Mouse (Mus musculus) monocyte, adult 2 months (primary cell): ENCODE data around the gene Gemin6.
"Not testable (repeated sequence)": the region's sequence is repeated elsewhere in the genome, so short reads cannot be mapped to it uniquely, and the experiment has no call there.

Source experiments
- DNase-seq, 2 experiments: peaks; one replicate each; pipeline ENCODE4 v3.0.0; 2022; ENCODE audit warnings: low spot score in 2 of 2, low read depth in 1 of 2

Gene Gemin6

DNA sequence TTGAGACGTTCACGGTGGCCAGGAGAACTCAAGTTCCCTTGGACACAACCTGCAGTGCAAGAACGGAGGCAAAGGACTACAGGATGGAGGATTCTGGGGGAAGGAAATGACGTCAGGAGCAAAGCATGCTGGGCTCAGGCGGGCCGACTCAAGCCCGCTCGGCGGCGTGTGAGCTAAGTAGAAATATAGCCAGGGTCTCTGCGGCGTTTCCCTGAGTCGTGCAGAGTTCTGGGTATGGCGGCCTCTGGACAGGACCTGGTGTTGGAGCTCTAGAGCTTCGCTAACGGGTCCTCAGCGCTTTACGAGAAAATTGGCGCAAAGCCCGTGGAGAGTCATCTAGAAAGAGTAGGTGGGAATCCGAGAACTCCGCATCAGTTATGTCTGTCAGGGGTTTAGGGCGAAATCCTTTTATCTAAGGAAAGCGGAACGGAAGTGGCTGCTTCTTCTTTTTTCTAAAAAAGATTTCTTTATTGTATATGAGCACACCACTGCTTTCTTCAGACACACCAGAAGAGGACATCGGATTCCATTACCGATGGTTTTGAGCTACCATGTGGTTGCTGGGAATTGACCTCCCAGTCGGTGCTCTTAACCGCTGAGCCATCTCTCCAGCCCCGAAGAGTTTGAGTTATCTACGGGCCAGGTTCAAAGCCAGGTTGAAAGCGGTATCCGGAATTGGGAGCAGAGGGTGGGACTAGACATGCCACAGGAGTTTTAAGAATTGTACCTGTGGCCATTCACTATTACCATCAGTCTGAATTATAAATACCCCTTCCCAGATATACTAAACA lies at the start of gene Gemin6:
TSS of gene Gemin6 (plus strand) at position 116 of the 791 bp plus-strand sequence.
- DNase-seq = peak; percentile 44 to 46

DNA sequence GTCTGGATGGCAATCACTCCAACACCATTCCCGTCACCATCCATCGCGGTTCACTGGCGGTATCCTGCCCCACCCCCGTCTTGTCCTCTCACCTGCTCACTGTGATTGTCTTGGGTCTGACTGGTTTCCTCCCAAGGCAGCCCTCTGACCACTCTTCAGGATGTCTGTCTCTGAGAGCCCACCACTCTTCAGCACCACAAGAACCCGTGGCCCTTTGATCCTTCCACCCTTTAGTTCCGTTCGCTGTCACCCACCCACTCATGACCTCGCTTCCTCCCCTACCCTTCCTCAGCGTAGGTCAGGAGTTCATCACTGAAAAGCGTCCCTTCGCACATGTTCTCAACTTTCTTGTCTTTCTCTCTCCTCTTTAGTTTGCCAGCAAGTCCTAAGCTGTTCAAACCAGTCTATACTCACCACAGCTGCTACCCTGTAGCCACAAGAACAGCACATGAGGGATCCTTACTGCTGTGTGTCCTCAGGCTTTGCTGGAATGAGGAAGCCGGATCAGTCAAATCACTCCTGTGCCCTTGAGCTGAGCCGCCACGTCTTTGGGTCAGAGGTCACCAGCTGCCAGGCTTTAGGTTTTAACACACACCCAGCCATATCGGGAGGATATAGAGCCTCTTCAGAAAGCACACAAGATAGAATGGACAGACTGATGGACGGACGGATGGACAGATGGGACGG lies 49.4 kb upstream of the Gemin6 start:
- DNase-seq = peak in 1 of 2 experiments; percentile 23

DNA sequence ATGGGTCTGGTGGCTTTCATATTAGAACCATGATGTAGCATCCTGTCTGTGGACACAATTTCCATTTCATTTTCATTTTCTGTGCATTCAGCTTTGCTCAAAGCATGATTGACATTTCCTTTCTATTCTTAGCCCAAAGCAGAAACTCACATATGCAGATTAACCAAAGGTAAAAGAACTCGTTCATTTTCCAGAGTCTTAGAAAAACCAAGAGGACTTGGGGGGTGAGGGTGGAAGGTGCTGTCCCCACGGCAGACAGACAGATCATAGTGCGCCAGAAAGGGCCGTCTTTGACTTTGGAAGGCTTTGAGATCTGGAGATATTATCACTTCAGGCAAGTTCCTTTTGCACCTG lies 48.9 kb upstream of the Gemin6 start:
- no peak for DNase-seq

- no peak for DNase-seq
These were observed 48.3 kb upstream of the Gemin6 start for GRCm38 (mm10) chr17:80175966-80176365.

GRCm38 (mm10) chr17:80178846-80179245 lies 45.4 kb upstream of the Gemin6 start:
- not testable (repeated sequence) for DNase-seq

- DNase-seq = peak; percentile 32 to 33
These were observed 44.3 kb upstream of the Gemin6 start for GRCm38 (mm10) chr17:80179959-80180358.

DNA sequence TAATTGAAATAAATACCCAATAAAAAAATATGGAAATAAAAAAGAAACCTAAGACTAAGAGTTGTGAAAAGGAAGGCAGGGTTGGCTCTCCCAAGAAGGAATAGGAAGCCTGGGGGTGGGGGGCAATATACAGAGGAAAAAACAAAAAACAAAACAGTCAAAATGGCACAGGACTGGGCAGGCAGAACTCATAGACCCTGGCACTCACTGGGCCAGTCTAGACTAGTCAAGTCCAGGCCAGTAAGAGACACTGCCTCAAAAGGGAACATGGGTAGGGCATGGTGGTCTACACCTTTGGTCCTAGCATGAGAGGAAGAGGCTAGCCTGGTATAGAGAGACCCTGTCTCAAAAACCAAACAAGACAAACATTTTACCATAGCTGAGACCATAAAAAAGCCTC lies 43.8 kb upstream of the Gemin6 start:
- DNase-seq = no peak

DNA sequence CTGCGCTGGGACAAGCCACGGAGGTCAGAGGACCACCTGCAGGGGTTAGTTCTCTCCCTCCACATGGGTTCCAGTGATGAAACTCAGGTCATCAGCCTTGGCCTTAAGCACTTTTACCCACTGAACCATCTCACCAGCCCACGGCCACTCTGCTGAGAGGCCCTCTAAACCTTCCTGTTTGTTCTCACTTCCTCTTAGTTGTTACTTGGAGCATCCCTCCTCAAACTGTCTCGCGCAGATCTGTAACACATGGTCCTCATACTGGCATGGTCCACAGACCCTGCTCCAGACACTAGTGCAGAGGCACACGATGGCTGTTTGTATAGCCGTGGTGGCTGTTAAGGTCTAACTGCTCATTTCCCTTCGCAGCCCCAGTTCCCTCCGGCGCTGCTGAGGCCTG lies 40.6 kb upstream of the Gemin6 start:
- DNase-seq = no peak

DNA sequence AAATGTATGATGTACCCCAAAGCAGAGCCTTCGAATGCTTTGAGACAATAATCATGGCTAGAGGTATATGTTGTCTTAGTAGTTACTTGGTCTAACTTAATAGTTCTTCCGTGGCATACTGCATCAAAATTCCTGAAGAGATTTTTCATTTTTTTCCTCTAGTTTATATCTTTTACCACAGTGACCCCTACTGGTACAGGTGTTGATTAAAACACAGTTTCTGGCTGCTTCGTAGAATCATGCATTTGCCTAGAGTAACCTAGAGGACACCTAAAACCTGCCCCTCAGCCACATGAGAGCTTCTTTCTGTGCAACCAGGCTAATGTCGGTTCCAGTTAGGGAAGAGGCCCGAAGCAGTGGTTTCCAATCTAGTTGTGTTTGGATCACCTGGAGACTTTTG lies 31.2 kb upstream of the Gemin6 start:
- no peak for DNase-seq

DNA sequence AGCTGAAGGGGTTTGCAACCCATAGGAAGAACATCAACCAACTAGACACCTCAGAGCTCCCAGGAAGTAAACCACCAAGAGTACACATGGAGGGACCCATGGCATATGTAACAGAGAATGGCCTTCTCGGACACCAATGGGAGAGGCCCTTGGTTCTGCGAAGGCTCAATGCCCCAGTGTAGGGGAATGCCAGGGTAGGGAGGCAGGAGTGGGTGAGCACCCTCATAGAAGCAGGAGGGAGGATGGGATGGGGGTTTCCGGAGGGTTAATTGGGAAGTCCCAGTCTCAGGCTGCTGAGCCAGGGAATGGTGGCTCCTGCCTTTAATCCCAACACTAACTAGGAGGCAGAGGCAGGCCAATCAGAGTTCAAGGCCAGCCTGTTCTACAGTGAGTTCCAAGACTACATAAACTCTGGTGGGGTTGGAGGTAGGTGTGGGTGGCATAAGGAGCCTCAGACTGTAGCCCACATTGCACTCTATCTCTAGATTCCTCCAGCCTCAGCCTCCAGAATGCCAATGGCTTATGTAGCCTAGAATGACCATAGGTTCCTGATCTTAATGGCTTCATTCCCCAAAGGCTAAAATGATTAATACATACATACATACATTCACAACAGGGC lies 25.0 kb upstream of the Gemin6 start:
- no peak for DNase-seq

GRCm38 (mm10) chr17:80205657-80206056 lies 18.6 kb upstream of the Gemin6 start:
- no peak for DNase-seq

DNA sequence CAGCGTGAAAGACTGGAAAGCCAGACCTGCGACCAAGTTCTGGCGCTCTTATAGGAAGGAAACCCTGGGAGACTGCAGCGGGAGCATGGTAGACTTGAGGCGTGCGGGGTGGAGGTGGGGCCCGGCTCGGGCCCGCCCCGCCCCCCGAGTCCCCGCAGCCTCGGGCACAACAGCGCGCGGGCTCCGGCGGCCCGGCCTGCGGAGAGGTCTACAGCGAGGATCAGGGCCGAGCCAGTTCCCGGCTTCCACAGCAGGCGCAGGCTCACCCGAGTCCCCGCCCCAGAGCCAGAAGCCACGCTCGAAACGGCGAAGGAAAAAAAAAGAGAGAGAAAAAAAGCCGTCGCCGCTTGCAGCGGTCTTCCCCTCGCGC lies 18.0 kb upstream of the Gemin6 start:
- DNase-seq = no peak

- DNase-seq = peak; percentile 96 to 98
These were observed 17.3 kb upstream of the Gemin6 start, which contains the start of the genes Srsf7 and Ttc39d for GRCm38 (mm10) chr17:80206671-80207581. Gene Srsf7, minus strand, starts transcription at chr17:80207307. Gene Ttc39d, plus strand, starts transcription at chr17:80207460.

GRCm38 (mm10) chr17:80213998-80214397 lies 10.2 kb upstream of the Gemin6 start:
- DNase-seq = not testable (repeated sequence)

- no peak for DNase-seq
These were observed 4.1 kb upstream of the Gemin6 start for GRCm38 (mm10) chr17:80220131-80220530.

DNA sequence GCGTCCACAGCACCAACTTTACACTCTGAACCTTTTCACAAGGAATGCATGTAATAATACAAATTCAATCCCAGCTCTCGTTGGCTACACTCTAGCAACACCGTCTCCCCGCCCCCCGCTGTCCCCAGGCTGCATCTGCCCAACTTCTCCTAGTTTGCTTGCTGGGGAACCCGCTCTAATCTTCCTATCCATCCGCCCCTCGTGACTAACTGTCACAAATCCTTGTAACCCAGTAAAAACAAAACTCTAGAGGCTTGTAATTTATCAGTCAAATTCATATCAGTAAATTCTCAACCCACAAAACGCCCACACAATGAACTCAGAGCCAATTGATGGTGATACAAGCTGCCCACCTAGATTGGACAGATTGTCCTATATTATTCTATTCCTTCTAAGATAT lies 3.0 kb upstream of the Gemin6 start:
- no peak for DNase-seq

GRCm38 (mm10) chr17:80221890-80222628 lies 2.2 kb upstream of the Gemin6 start:
- no peak for DNase-seq

DNA sequence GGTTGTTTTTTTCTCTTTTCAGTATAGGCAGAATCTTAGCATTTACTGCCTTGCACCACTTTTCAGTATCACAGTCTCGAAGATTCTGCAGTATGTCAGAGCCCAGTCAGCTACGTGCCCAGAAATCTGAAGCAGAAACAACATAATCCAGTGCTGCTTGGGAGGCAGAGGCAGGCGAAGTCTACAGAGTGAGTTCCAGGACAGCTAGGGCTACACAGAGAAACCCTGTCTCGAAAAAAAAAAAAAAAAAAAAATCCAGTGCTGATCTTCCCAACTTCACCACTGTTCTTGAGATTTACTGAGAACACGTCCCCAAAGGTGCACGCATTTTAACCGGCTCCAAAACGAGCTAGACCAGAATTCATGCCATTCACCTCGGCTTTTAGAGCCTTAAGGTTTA lies 412 bp upstream of the Gemin6 start:
- no peak for DNase-seq

GRCm38 (mm10) chr17:80225142-80225541 lies 901 bp downstream of the Gemin6 start:
- not testable (repeated sequence) for DNase-seq

DNA sequence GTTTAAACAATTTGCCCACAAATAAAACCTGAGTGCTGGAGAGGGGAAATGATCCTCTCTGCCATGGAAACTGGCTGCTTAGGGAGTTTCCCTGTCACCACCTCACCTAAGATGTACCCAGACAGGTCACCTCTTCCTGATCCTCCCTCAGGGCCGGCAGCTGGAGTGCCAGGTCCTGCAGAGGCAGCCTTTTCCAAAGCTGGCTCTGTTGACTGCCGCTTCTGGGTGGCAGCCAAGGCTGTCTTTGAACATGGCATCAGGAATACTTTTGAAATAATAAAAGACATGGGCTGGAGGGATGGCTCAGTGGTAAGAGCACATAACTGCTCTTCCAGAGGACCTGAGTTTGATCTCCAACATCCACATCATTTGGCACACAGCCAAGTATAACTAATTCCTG lies 5.2 kb downstream of the Gemin6 start:
- no peak for DNase-seq
